Mouse (Mus musculus): ENCODE results near the gene Slc17a8.
"Not testable (repeated sequence)": the region's sequence is repeated elsewhere in the genome, so short reads cannot be mapped to it uniquely, and the experiment has no call there.

The Slc17a8 gene

DNA sequence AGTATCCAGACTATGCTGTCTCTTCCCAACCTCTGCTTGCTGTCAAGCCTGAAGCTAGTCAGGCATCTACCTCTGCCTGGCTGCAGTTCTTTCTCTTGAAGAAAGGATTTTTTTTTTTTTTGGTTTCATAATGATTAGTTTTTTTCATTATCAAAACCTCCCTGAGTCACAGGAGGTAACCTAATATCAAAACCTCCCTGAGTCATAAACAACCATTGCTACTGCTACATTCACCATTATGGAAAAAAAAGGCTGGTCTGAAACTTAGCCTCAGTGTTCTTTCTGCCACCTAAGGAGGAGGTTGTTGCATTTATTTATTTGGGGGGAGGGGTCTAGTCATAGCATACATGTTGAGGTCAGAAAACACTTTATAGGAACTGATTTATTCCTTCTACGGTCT lies 31.2 kb downstream of the Slc17a8 start:
- DNase-seq (ENCODE audit: low read depth) = no peak

DNA sequence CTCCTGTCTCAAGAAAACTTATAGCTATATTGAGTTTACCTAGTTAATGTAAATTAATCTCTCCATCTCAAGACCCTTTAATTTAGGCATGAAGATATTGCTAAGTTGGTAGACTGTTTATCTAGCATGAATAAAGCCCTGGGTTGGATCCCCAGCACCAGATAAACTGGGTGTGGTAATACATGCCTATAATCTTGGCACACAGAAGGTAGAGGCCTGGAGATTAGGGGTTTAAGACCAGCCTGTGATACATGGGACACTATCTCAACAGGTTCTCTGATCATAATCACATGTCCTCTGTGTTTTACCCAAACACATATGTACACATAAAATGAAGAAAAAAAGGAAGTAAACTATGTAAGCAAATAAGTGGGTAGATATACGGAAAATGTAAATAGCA lies 32.3 kb downstream of the Slc17a8 start:
- DNase-seq (ENCODE audit: low read depth) = no peak

DNA sequence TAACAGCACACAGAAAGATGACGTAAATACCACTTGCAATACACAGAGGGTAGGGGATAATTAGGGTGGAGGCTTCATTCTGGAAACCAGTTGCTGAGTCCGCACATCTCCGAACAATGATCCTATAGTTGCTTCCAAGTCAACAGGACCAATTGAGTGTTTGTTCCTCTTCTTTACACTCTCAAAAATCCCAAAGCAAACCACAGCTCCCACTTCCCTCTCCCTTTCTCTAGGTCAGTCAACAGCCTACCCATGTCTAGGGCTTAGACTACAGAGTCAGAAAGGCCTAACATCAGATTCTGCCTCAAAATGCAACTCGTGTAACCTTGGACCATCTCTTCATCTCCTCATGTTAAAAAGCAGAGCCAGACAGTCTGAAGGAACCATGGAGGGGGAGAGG lies 36.3 kb downstream of the Slc17a8 start:
- DNase-seq (ENCODE audit: low read depth) = no peak

DNA sequence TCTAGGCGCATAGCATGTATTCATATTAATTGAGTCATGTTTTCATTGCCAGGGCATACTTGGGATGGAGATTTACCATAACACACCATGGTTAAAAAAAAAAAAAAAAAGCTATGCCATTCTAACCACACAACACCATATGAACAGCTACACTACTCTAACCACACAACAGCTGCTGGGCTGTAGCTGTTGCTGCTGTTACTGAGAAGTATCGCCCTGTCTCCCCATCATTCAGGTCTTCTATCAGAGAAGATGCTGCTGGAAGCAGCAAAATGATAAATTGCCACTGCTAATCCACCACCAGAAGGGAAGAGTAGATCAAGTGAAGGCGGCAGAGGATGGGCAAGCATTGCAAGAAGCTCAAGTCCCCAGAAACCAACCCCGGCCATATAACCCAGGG lies 42.3 kb downstream of the Slc17a8 start:
- DNase-seq (ENCODE audit: low read depth) = no peak

DNA sequence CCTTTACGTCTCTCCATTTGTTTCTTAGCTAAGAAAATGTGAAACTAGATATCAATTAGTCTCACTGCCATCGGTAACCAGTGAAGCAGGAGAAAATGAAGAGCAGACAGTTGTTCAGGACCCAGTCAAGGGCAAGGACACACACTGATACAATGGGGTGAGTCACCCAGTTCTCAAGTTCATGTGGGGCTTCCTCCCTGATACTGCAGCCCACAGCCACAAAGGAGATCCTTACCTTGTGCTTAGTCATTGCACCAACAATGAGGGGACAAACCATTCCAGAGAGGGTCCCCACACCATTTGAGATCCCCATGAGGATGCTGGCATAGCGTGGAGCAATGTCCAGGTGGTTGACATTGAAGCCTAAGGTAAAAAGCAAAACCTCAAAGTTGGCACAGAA lies 43.4 kb downstream of the Slc17a8 start:
- peak; percentile 76 for DNase-seq (ENCODE audit: low read depth)

DNA sequence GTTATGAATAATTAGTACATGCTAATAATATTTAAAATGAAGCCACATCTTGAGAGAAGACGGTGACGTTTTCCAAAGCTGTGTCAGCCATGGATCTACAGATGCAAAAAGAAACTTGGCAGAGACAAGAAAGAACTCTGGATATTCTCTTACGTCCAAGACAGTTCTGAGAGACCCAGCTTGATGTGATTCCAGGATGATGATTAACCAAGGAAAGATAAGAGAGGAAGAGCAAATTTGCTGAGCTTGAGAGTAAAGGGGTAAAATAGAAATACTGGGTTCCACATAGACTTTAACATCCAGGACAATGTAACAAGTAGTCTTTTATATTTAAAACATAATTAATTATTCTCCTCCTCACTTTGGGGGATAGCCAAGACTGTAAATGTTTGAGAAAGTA lies 47.6 kb downstream of the Slc17a8 start:
- DNase-seq (ENCODE audit: low read depth) = no peak

DNA sequence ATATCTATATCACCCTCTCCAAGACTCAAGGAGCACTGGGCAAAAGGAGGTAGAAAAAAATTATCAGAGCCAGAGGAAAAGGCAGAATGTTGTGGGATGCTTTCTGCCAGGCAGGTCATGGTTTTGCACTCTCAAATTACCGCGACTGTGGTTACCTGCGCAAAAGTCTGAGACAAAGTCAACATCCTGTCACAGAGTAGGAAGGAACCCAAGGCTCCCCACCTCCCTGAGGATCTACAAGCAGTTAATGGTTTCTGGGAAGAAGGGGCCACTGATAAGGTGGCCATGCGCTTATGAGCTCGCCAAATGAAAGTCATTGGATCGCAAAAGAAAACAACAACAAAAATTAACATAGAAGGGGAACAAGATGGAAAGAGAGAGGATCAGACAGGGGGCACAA lies 48.1 kb downstream of the Slc17a8 start:
- peak; percentile 58 for DNase-seq (ENCODE audit: low read depth)

DNA sequence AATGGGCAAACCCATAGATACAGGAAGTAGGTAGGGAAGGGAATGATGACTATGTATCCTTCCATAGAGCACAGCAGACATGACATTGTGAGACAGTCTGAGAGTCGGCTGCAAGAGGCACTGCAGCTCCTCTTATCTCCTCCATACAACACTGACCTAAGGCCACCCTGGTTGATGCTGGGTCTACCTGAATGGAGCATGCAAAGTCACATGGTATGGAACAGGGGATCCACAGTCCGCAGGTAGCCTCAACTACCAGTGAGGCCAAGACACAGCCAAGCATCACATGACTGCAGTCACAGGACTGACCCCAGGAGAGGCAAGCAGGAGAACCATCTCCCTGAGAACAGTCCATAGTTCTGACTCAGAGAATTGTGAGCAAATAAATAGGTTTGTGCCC lies 53.7 kb downstream of the Slc17a8 start:
- DNase-seq (ENCODE audit: low read depth) = no peak

DNA sequence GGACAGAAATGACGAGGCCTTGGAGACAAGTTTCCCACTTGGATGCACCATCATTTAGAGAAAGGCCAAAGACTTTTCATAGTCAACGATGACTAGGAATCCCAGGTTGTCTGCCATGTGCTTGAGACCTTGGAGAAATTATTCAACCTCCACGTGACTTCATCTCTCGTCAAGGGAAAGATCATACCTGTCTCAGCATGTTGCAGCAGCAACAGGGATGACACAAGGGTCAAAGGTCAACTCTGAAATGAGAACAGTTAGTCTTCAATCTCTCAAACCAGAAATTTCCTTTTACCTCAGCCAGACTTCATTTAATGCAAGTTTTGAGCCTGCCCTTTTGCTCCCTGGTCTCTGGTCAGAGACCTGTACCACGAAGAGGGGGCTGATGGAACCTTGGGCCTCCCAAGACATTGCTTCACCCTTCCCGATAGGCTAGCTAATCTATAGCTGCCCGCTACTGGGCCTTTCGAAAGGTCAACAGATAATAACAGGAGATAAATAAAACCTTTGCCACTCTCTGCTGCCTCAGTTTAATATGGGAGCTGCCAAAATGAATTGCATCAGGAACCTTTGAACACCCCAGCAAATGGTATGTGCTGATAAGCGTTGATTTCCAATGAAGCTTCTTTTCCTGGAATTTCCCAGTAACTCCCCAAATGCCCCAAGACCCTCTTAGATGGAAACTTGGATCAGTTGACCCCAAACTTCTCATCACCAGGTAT lies 55.6 kb downstream of the Slc17a8 start:
- no peak for DNase-seq (ENCODE audit: low read depth)

DNA sequence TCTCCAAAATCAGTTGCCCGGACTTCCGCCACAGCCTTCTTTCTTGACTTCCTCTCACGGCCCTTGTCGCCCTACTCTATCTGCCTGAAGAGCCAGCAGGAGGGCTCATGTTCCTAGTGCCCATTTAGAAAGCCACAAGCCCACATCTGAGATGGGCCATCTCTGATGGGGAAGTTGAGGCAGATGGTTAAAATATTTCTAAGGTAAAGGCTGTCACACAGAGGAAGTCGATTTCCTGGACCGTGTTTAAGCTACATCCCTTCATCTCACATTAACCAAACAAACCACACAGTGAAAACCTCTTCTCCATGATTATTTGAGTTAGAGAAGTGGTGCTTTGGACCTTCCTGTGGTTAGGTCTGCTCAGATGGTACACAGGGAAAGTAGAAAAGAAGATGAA lies 58.9 kb downstream of the Slc17a8 start:
- peak; percentile 89 for DNase-seq (ENCODE audit: low read depth)

DNA sequence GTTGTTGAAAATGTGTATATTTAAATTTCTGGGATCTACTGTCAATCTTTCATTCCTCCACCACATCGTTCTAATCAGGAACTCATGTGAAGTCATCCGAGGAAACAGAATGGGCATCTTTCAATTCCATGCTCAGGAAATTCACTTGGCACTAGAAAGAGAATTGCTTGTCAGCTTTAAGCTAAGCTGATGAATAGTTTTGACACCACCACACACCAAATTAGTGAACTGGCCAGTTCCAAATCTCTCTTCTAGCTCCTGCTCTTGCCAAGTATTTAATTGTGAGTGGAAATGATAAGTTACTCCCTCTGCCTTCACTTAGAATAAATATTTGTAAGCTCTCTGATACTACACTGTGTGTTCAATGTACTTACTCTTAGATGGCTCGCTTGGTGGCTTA lies 61.7 kb downstream of the Slc17a8 start:
- DNase-seq (ENCODE audit: low read depth) = no peak

DNA sequence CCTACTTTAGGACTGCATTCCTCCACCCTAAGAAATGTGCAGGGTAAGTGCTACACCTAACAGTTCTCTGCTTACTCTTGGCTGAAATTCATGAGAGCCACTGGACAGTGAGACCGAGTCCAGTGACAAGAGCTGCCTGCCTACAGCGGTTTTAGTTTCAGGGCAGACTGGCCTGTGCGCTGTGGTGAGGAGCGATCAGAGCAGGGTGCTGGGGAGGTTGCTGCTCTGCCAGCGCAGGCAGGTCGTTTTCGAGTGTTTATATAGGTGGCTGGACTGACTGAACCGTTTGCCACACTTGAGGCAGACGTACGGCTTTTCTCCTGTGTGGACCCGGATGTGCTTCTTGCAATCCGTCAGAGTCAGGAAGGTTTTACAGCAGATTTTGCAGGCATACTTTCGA lies 66.2 kb downstream of the Slc17a8 start:
- DNase-seq (ENCODE audit: low read depth) = not testable (repeated sequence)

DNA sequence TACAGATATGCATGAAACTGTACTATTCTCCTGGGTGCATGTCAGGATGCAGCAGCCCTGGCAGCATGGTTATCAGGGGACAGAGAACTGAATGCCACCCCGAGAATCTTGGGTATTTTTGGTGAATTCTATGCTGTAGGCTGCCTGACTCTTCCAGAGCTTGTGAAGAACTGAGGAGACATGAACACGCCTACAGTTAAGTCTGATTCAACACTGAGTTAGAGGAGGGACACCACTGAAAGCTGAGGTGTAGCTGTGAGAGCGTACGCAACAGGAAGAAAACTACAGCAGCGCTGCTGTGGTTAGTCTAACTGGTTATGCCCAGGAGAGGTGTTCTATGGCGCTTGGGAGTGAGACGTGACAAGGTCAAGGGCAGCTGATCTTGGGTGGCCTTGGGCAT lies 67.2 kb downstream of the Slc17a8 start:
- DNase-seq (ENCODE audit: low read depth) = not testable (repeated sequence)

DNA sequence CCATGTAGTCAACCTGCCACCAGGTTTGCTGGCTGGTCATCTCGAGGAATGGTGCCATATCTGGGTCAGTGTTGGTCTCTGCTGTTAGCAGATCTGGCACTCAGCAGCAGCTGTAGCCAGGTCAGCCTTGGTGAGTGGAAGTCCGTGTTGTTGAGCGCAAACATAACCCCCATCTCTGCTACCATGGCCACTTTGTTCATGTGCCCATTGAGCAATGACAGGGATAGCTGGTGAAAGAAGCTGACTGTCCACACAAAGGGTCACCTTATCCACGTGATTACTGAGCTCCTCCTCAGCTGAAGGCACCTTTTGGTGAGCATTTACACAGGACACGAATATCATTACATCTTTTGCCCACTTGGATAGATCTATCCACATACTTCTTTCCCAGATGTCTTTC lies 68.0 kb downstream of the Slc17a8 start:
- DNase-seq (ENCODE audit: low read depth) = no peak

DNA sequence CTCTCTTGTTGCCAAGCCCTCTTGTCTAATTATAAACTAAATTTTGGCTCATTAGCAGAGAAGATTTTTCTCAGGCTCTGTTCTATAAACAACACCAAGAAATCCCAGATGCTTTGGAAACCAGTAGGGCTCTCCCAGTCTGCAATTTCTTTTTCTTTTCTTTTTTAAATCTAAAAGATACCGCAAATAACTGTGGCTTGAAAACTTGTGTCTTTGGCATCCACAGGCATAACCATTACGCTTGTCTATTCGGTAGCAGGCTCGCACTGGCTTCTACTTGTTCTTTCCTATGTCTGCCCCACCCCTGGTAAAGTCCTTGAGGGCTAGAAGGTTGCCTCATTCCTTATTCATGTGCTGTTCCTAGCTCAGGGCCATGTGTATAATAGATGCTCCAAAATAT lies 69.4 kb downstream of the Slc17a8 start:
- no peak for DNase-seq (ENCODE audit: low read depth)

DNA sequence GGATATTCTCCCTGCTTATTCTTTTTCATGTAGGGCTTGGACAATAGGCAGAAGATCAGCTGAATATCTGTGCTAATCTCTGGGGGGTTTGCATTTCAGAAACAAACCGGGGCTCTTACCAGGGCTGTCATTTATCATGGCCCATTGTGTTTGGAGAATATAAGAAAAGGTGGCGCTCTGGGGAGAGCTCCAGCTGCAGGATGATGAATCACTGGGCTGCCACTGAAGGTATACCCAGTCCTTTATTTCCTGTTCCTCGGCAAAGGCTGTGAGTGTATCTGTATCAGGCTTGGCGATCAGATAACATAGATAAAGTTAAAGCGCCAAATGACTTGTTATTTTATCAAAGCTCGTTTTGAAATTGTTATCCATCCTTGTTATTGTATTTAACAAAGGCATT lies 73.0 kb downstream of the Slc17a8 start:
- peak; percentile 66 for DNase-seq (ENCODE audit: low read depth)

DNA sequence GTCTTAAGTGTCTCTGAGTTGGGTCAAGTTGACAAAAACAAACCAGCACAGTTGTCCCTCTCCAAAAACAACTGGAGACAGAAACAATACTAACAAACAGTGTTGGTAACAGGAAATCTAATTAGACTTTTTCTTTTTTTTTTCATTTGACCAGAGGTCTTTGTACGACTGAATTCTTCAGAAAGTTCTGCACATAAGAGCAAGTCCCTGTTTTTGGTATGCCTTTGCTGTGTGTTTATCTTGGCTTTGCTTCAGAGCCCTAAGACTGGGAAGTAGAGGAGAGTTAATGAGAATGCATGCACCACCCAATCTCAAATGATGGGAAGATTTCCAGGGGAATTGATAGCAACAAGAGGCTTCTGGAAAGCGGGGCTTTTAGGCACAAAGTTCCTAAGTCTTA lies 74.1 kb downstream of the Slc17a8 start:
- DNase-seq (ENCODE audit: low read depth) = no peak

DNA sequence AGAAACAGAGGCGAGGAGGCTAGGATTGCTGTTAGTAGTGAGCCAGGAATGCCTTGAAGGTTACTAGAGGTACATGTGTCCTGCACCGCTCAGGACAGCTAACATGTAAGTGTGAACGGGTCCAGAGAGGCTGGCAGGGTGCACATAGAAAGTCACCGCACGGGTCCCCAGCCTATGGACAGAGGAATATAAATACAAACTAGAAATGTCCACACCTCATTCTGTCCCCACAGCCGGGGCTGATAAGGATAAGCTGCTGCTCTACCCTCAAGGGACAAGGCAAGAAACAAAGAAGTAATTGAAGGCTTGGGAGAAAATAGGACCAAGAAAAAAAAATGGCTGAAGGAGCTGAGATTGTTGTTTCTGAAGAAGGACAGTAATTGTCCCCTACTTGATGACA lies 77.2 kb downstream of the Slc17a8 start:
- no peak for DNase-seq (ENCODE audit: low read depth)

DNA sequence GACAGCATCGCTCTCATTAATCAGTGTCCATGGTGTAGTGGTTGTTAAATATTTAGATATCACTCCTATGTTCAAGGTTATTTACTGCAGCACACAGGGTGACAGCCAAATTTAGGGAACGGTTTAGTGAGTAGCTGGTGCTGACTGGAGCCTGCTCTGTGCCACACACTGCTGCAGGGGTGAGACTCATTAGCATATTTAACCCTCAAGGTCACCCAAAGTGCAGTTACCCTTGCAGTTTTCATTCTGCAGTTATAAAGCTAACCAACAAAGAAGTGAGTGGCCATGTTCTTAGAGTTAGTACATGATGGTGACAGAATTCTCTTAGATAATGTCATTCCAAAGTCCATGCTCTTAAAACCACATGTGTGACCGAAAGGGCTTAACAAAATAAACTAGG lies 78.7 kb downstream of the Slc17a8 start:
- no peak for DNase-seq (ENCODE audit: low read depth)

DNA sequence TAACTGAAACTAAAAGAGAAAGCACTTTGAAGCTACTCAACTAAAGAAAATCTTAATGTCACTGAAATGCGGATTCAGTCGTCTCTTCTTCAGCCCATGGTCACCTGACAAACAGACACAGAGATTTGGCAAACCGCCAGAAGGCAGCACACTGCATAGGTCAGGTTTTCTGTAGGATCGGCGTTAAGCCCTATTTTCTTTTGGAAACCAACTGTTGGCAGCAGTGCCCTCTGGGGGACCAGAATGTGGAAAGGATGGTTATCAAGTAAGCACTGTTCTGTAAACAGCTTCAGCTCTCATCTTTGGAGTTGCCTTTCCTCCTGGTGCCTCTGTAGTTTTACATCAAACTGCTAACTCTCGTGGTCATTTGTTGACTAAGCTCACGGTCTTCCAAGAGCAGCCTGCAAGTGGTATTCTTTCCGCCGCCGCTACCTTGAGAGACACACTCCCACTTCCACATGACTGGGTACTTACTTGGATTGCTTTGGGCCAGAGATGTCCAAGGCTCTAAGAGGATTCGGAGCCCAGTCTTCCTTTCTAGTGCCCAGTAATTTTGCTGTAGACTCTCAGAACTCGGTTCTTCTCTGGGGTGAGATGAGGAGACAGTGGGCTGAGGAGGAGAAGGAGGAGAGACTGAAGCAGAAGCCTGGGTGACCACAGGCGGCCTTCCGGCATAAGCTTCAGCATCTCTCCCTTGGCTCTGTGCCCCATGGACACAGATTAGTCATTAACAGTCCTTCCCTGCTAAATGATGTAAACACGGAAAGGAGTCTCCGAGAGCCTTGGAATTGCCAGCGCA lies 87.9 kb downstream of the Slc17a8 start, which contains the start of gene Nr1h4:
Nr1h4 (minus strand) TSS at position 657 of the 799 bp plus-strand sequence.
- DNase-seq (ENCODE audit: low read depth) = peak; percentile 17

DNA sequence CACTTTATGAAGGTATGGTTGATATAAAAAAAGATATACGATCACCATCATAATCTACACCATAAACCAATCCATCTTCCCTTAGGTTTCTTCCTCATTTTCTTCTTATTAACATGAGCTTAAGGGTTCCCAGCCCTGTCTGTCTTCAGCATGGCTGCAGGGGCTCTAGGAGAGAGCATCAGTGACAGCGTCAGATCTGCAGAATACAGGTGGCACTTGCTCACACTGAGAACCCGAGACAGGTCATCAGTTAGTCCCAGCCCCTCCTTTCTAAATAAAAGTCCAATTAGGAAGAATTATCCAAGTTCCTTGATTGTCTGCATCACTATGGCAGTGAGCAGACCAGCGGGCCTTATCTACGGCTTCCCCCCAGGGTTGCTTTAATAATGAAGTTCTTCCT lies 88.6 kb downstream of the Slc17a8 start:
- DNase-seq (ENCODE audit: low read depth) = no peak

DNA sequence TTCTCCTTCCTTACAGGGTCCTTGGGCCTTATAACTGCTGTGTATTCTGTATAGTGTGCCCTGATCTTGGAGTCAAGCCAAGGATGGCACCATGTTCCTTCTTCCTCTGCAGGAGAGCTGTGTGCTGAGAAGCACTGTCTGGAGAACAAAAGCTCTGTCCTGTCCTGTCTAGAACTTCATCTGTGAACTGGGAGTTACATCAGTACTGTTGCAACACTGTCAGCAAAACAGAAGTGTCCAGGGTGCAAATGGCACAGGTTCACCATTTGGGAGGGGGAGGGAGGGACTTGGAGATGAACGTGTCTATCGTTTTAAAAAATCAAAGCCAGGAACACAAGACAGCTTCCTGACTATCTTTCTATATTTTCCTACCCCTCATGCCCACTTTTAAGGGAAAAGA lies 89.1 kb downstream of the Slc17a8 start:
- DNase-seq (ENCODE audit: low read depth) = peak; percentile 18

DNA sequence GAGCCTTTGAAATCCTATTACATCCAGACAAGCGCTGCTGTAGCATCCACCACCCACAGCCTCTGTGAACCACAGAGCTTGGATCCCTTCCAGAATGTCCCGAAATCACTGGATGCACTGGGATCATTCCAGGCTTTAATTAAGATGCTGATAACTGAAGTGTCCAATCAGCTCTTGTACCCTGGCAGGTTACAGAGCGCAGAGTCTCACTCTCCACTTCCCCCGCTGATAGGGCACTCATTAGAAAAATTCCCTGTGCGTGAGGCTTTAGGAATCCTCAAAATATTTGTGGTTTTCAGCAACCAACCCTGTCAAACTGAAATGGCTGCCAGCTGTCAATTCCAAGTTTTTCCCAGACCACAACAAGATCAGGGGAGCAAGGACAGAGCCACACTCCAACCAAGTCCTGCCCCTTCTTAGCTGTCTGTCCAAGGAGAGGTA lies 89.8 kb downstream of the Slc17a8 start:
- DNase-seq (ENCODE audit: low read depth) = no peak

DNA sequence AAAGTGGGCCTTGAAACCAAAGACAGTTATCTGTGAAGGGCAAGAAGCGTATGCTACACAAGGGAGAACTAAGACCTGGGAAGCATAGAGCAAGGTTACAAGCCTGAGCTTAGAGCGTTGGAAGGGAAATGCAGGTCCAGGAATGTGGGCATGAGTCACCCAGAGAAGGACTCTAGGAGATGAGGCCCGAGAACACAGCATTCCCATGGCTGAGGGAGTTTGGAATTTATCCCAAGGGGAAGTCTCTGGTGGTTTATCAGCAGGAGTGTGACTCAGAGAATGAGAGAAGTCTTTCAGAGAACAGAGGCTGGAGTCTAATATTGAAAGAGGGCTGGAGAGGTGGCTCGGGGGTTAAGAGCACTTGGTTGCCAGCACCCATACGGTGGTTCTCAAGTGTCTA lies 94.0 kb downstream of the Slc17a8 start:
- no peak for DNase-seq (ENCODE audit: low read depth)

Measured in 416B (cell line).